Mouse (Mus musculus) neural tube, embryonic 12.5 days (tissue): ENCODE data around the gene Cyb5d1. TPM values are rescaled to one million over a fixed set of nuclear protein-coding genes. Genes with fewer than 3 reads are reported as not detected.

Experiments
- ATAC-seq: fragments of 200-750 bp; cut with Nextera tagmentation; 2 replicates; pipeline ENCODE4 v1.8.0; 2017; ENCODE audit warnings: low read depth, mild to moderate bottlenecking, moderate TSS enrichment, moderate library complexity; ENCODE audit not compliant: low FRiP score
- H3K27ac ChIP-seq: fragments of 300-500 bp; sonication (generic); 2 replicates; pipeline ENCODE4 v1.5.1; 2016
- H3K27me3 ChIP-seq: fragments of 300-500 bp; sonication (generic); replicated peaks from 2 replicates; pipeline ENCODE4 v1.6.1; 2016; ENCODE audit warnings: mild to moderate bottlenecking
- H3K36me3 ChIP-seq: fragments of 300-500 bp; sonication (generic); 2 replicates; pipeline ENCODE4 v1.6.1; 2016; ENCODE audit warnings: mild to moderate bottlenecking
- H3K4me1 ChIP-seq: fragments of 300-500 bp; sonication (generic); 2 replicates; pipeline ENCODE4 v1.6.1; 2016
- H3K4me2 ChIP-seq: fragments of 300-500 bp; sonication (generic); replicated peaks from 2 replicates; pipeline ENCODE4 v1.6.1; 2016; ENCODE audit warnings: mild to moderate bottlenecking
- H3K4me3 ChIP-seq: fragments of 300-500 bp; sonication (generic); 2 replicates; pipeline ENCODE4 v1.5.1; 2016
- H3K9ac ChIP-seq: fragments of 300-500 bp; sonication (generic); 2 replicates; pipeline ENCODE4 v1.6.1; 2016; ENCODE audit warnings: mild to moderate bottlenecking
- H3K9me3 ChIP-seq: fragments of 300-500 bp; sonication (generic); 2 replicates; pipeline ENCODE4 v1.6.1; 2016; ENCODE audit warnings: mild to moderate bottlenecking
- WGBS: fragments of 180-500 bp; shearing (Covaris S2); methylation state at CpG from one replicate; pipeline ENCODE4 v1.1.7; 2016; 5-methylcytosine and 5-hydroxymethylcytosine counted together
- polyA plus RNA-seq: library from polyadenylated mRNA; unstranded; fragments of >200 nt; fragmentation: Nextera tagmentation; extraction: Ambion mirVana; gene quantifications from 2 replicates; pipeline ENCODE4 v1.2.1, GENCODE M21; 2016

Cyb5d1 gene
- polyA plus RNA-seq, 1 experiment from 2014 or later = 49.9 TPM

DNA sequence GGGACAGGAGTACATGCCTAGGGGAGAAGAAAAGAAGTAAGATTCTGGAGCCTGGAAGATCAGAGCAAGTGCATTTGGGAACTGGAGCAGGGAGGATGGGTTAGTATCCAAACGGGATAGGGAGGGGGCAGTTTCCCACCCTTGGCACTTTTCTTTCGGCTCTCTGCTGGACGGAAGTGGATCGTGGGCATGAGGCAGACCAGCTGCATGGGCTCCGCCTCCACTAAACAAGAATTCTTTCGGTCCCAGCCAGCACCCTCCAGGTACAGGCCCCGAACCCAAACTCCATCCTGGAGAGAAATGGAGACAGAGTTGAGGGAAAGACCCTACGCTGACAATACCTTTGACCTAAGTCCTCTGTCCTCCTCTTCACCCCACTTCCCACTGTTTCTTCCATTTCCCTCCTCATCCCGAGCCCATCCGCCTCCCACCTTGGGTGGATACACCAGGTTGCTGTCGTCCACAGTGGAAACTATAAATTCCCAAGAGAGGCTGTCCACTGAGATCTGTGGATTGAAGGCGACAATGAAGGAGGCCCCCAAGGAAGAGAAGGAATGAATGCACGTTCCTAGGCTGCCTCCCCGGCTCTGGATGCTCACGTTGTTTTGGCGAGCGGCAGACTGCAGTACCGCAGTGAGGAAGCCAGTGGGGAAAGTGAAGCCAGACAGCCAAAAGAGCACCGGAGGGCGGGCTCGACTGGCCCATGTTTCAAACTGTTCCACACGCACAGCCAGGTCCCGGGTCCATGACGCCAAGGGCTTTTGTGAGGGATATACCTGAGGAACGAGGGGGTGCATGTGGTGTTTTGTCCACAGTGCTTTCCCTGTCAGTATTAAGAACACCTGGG, 25.9 kb upstream of the Cyb5d1 start:
- H3K9me3 ChIP-seq = no peaks in the 10 kb centered on the region
- no peaks in the 10 kb centered on the region for H3K36me3 ChIP-seq
- H3K27me3 ChIP-seq = peaks cover 28% of the 10 kb centered on the region
- WGBS = 9% methylated on average over 25 of the region's 25 CpGs
- H3K4me3 ChIP-seq = no peak overlapping the region
- ATAC-seq = no peak
- H3K27ac ChIP-seq = no peak overlapping the region
- H3K9ac ChIP-seq = no peak overlapping the region
- H3K4me1 ChIP-seq = peaks cover 51% of the 10 kb centered on the region
- peak overlapping the region; percentile 98 for H3K4me2 ChIP-seq

DNA sequence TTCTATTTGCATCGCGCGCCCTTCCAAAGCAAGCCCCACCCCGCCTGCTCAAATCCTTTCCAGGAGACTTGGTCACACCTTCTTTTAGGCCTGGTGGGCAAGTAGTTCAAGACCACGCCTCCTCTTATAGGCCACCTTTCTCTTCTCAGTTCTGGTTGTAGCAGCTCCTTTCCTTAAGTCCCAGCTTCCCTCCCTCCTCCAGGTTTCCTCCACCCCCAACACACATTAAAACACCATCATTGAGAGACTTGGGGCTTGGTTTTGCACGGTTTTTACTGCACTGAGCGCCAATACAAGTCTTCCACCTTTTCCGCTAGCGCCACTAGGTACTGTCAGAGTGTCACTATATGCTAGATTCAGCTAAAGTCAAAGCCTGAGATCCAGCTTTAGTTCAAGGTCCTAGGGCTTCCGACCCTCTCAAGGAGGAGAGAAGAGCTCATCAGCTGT, 25.1 kb upstream of the Cyb5d1 start:
- no peaks in the 10 kb centered on the region for H3K36me3 ChIP-seq
- no peak for ATAC-seq

DNA sequence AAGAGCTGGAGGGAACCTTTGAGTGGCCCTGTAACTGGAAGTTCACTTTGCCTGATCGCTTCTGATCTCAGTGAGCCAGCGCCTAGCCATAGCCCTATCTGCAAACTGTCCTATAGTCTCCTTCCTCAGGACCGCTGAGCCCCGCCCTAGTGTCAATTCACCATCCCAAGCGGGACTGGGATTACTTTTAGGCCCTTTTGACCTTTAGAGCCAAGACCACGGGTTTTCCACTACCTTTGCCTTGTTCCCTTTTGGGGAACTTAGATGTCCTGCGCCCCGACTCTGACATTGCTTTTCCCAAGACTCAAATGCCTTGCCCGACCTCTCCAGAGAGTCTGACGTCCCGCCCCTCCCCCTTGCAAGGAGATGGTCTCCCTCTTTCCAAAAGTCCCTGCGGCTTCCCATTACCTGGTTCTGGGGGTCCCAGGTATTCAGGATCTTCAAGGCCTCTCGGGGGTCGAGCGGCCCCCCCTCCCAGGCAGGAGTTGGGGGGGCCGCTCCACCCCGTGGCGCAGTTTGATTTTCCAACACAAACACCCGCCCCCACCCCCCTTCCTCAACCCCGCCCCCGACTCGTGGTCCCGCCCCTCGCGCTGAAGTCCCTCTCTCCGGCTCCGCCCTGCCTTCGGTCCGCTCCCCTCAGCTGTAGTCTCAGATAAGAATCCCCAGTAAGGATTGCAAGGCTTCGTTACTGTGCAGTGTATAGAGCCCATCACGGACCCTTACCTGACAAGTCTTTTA, 24.6 kb upstream of the Cyb5d1 start:
- WGBS = 1% methylated on average over 31 of the region's 31 CpGs
- Histone ChIP-seq H3K4me1 (peaks cover 54% of the 10 kb centered on the region), H3K27ac (no peak overlapping the region), H3K36me3 (no peaks in the 10 kb centered on the region), H3K9me3 (no peaks in the 10 kb centered on the region), H3K9ac (0 out of 2 replicates have a peak overlapping the region, but pooled peaks have one; percentile 26), H3K4me2 (peak overlapping the region; percentile 98), H3K27me3 (peaks cover 28% of the 10 kb centered on the region), H3K4me3 (peak overlapping the region; percentile 48)
- ATAC-seq = no peak

More for the DNA sequence above, 25.1 kb upstream of the Cyb5d1 start:
- H3K4me2 ChIP-seq = peak overlapping the region; percentile 98
- H3K9me3 ChIP-seq = no peaks in the 10 kb centered on the region
- 0 out of 2 replicates have a peak overlapping the region, but pooled peaks have one; percentile 26 for H3K9ac ChIP-seq
- peaks cover 53% of the 10 kb centered on the region for H3K4me1 ChIP-seq
- no peak overlapping the region for H3K27ac ChIP-seq
- peaks cover 28% of the 10 kb centered on the region for H3K27me3 ChIP-seq
- H3K4me3 ChIP-seq = peak overlapping the region; percentile 48
- 9% methylated on average over 10 of the region's 10 CpGs for WGBS

DNA sequence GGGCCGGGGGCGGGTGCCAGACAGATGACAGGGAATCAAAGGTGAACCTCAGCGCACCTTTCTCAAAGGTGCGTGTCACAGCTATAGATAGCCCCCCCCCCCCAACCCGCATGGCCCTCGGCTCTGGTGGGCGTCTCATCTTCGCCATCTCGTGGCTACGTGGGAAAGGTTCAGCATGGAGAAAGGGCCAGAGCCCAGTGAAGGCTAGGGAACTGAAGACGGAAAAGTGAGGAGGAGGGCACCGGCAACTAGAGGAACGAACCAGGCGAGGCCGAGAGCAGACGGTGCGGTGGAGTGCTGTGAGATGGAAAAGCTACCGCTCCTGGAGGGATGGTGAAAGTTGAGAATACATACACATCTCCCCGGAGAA, 24.0 kb upstream of the Cyb5d1 start:
- 0% methylated on average over 19 of the region's 19 CpGs for WGBS
- Histone ChIP-seq H3K4me3 (peak overlapping the region; percentile 48), H3K9me3 (no peaks in the 10 kb centered on the region), H3K4me1 (peaks cover 60% of the 10 kb centered on the region), H3K27me3 (peaks cover 28% of the 10 kb centered on the region), H3K9ac (peak overlapping the region; percentile 26; the same call in 1 of the 2 replicates), H3K27ac (peak overlapping the region; percentile 63; the same call in 1 of the 2 replicates), H3K4me2 (peak overlapping the region; percentile 98), H3K36me3 (no peaks in the 10 kb centered on the region)
- ATAC-seq = no peak

DNA sequence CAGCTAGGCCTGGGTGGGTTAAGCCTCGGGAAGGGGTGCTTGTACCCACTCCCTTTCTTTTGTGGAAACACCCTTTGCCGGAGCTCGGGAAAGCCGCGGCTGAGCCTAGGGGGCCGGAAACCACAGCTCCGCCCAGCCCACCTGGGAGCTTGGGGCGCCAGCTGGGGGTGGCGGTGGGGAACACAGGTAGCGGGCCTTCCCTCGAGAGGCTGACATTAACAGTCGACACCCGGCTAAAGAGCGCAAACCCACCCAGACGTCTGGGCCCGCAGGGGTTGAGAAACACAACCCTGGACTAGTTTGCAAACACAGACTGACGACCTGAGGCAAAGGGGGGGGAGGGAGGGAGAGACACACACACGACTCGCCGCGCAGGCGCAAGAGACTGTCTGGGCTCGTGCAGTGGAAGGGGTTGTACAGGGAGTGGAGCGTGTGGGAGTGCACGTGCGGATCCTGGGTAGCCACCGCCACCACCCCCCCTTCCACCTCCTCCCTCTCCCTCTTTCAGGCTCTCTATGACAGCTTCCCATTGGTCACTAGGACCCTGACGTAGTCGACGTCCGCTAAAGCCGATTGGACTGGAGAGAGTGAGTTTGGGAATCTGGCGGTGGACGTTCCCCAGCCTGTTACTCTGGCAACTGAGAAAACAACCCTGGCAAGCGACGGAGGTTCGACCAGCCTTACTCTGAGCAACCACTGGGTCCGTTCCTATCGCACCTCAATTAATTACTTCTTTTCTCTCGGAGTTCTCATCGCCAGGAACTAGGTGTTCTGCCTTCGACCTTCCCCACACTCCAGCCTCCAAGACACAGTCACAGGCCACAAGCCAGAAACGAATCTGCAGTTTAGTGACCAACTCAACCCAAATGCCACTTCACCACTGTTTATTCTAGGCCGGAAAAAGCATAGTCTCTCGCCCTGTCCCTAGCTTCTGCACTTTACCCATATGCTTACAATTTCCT, 23.3 kb upstream of the Cyb5d1 start:
- peaks cover 66% of the 10 kb centered on the region for H3K4me1 ChIP-seq
- H3K27me3 ChIP-seq = peaks cover 28% of the 10 kb centered on the region
- H3K9ac ChIP-seq = peak overlapping the region; percentile 66
- peak overlapping the region; percentile 98 for H3K4me2 ChIP-seq
- peak overlapping the region; percentile 48 for H3K4me3 ChIP-seq
- peak overlapping the region; percentile 95 for H3K27ac ChIP-seq
- no peaks in the 10 kb centered on the region for H3K9me3 ChIP-seq
- no peaks in the 10 kb centered on the region for H3K36me3 ChIP-seq
- under 1% methylated on average over 44 of the region's 45 CpGs for WGBS
- ATAC-seq = peak; percentile 79

DNA sequence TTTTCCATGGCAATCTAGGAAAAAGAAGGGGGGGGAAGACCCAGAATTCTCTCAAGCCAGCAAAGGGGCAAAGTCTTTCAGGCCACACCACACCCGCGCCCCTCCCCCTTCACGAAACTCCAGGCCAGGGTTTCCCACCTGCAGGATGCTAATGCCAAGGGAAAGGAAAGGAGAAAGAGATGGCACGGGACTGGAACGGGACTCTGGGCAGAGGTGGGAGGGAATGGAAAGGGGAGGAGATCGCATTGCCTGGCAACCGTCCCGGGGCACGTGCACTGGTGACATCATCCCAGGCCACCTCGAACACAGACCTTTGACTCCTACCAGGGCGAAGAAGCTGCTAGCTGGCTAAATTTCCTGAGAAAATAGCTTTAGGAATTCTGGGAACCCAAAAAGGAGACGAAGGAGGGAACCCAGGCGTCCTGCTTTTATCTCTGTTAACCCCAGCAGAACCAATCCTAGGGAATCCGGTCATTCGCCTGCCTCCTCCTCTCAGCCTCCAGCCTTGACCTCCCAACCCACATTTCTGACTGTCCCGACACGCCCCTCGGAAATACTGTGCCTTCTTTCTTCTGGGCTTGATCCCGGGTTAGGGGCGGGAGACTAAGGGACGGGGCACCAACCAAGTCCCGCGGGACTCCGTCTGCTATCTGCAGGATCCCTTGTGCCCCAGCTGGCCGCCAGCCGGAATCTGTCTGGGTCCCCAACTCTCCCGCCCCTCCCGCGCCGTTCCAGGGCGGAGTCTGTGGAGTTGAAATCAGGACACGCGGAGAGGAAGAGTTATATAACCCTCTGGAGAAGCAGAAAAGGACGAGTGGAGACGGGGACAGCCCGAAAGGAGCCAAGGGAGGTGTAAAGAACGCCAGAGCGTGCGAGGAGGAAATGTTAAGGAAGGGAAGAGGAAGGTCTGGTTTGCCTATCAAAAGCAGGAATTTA, 22.3 kb upstream of the Cyb5d1 start:
- Histone ChIP-seq H3K36me3 (peaks cover 4% of the 10 kb centered on the region), H3K9me3 (no peaks in the 10 kb centered on the region), H3K27ac (peak overlapping the region; percentile 95), H3K4me2 (peak overlapping the region; percentile 98), H3K9ac (peak overlapping the region; percentile 66), H3K27me3 (peaks cover 24% of the 10 kb centered on the region), H3K4me1 (peaks cover 77% of the 10 kb centered on the region), H3K4me3 (peak overlapping the region; percentile 48)
- under 1% methylated on average over 39 of the region's 39 CpGs for WGBS
- ATAC-seq = peak; percentile 38

DNA sequence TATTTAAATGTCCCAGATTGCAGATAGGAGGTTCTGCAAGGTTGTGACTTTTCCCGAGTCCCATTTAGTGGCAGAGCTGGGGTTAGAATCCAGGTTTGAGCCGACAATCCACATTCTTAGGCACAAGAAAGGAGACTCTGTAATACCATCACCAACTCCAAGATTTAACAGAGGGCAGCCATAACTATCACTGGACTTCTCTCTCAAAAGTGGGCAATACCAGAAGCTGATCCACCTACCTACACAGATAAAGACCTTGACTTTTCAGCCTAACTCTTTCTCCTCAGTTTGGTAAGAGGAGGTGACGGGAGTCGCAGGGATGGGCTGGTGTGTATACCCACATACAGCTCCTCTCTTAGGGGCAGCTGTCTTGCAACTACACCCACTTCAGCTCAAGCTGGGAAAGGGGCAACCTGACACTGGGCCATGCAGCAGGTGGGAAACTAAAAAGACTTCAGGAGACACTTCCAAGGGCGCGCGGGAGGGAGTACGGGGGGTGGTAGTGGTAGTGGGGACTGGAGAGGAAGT, 21.6 kb upstream of the Cyb5d1 start:
- WGBS = 3% methylated on average over 8 of the region's 8 CpGs
- peak overlapping the region; percentile 95 for H3K27ac ChIP-seq
- peak overlapping the region; percentile 95; the same call in 1 of the 2 replicates for H3K9ac ChIP-seq
- H3K36me3 ChIP-seq = peaks cover 8% of the 10 kb centered on the region
- ATAC-seq = no peak
- H3K9me3 ChIP-seq = no peaks in the 10 kb centered on the region
- peak overlapping the region; percentile 98 for H3K4me2 ChIP-seq
- peak overlapping the region; percentile 48 for H3K4me3 ChIP-seq
- peaks cover 84% of the 10 kb centered on the region for H3K4me1 ChIP-seq
- peaks cover 18% of the 10 kb centered on the region for H3K27me3 ChIP-seq

DNA sequence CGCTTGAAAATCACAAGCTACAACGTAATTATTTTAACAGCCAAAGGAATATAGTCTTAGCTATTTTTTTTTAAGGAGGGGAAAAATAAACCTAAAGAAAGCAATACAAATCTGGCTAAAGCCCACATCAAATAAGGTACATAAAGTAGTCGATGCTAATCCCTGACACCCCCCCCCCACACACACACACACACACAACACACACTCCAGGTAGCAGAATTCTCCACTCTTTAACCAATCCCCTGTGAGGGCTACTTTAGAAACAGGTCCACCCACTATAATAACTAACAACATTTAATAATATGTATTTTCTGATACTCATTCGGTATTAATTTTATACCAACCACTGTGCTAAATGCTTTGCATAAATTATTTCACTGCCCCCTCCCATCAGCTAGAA, 21.1 kb upstream of the Cyb5d1 start:
- Histone ChIP-seq H3K4me1 (peaks cover 86% of the 10 kb centered on the region), H3K4me3 (peak overlapping the region; percentile 76), H3K27me3 (peaks cover 13% of the 10 kb centered on the region), H3K9ac (peak overlapping the region; percentile 95), H3K4me2 (peak overlapping the region; percentile 98), H3K27ac (peak overlapping the region; percentile 95), H3K36me3 (peaks cover 8% of the 10 kb centered on the region), H3K9me3 (no peaks in the 10 kb centered on the region)
- ATAC-seq = no peak
- WGBS = under 1% methylated on average over 4 of the region's 4 CpGs

DNA sequence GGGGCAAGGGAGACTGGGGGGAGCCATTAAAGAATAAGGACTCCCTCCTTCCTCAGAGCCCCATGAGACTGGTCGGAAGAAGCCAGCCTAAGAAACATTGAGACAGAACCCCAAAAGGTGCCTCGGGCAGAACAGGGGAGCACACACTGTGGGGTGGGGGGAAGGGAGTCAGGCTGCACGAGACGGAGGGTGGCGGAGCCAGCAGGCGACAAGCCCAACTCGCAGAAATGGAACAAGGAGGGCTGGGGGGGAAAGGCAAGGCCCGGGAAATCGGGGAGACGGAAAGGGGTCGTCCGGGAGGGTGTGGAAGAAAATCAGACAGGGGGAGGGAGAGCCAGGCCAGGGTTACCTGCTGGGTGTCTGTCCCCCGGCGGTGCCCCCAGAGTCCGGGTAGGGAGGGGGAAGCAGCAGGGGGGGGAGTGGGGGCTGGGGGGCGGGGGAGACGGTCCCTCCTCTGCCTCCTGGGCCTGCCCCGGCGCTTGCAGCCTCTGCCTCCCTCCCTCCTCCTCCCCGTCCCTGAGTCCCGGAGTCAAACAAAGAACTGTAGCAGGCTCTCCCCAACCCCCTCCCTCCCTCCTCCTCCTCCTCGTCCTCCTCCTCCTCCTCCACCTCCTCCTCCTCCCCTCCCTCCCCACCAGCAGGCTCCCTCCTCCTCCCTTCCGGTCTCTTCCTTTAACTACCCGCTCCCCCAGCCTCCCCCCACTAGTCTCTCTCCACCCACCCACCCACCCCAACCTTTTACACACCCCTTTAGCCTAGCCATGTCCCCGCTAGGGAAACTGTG, 20.4 kb upstream of the Cyb5d1 start:
- Histone ChIP-seq H3K36me3 (peaks cover 8% of the 10 kb centered on the region), H3K9ac (peak overlapping the region; percentile 95), H3K27ac (peak overlapping the region; percentile 95), H3K9me3 (no peaks in the 10 kb centered on the region), H3K27me3 (peaks cover 7% of the 10 kb centered on the region), H3K4me1 (peaks cover 83% of the 10 kb centered on the region), H3K4me3 (peak overlapping the region; percentile 76), H3K4me2 (peak overlapping the region; percentile 98)
- WGBS = 2% methylated on average over 18 of the region's 25 CpGs
- no peak for ATAC-seq

DNA sequence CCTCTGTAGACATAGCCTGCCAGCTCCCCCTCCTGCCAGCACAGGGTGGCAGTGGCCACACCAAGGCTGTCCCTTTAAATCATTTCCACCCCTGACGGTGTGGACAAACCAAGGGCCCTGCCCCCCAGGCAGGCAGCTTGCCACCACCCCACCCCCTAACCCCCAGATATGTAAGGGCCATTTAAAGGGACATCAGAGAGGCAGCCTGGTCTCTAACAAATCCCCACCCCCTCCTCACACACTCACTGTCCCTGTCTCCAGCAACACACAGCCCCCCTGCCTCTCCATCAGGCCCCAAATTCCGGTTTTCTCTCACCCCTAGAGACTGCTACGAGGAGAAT, 19.9 kb upstream of the Cyb5d1 start:
- Histone ChIP-seq H3K27ac (peak overlapping the region; percentile 95), H3K27me3 (peaks cover 1% of the 10 kb centered on the region; the same call in 1 of the 2 replicates), H3K9me3 (no peaks in the 10 kb centered on the region), H3K4me3 (peak overlapping the region; percentile 76), H3K9ac (peak overlapping the region; percentile 95), H3K4me2 (peak overlapping the region; percentile 98), H3K36me3 (peaks cover 8% of the 10 kb centered on the region), H3K4me1 (peaks cover 78% of the 10 kb centered on the region)
- peak; percentile 7 for ATAC-seq
- 0% methylated on average over 3 of the region's 3 CpGs for WGBS
